Mouse (Mus musculus): ENCODE data around the gene Stat6.

Stat6 gene

DNA sequence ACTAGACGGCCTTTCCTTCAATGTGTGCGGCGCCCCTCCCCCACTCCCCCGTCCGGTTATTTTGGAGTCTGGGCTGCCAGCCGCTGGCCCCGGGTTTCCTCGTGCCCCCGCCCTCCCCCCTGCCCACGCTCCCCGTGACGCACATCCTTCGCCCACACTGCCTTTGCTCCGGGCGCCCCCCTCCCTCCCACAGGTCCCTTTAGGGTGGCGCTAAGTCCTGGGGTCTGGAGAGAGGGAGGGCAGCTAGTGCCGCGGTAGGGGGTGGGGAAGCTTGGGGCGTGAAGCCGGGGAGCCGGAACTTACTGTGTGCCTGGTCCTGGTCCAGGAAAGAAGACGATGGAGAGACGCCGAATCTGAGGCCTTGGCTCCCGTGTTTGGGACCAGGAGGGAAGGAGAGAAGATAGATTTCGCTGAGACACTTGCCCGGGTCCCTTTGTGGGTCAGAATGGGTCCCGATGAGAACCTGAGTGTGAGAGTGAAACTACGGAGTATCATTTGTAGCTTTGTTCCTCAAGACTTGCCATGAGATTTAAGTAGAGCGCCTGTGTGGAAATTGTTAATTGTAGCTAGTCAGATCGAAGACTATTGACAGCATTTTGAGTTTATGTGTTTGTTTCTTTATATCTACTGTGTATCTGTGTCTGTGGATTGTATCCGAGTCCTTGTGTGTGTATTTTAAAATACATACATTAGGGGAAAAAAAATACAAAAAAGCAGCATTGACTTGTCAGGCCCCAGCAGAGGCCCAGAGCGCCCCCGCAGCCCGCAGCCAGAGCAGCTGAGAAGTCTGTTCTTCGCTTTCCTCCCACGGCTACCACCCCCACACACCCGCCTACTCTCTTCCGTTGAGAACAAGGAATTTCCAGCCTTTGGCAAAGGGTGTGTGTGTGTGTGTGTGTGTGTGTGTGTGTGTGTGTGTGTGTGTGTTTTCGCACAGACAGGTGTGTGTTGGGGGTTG, 25.6 kb downstream of the Stat6 start, which contains the start of gene Nab2:
Nab2 (minus strand) TSS at position 476 of the 958 bp plus-strand sequence.
- DNase-seq (ENCODE audit: extremely low read depth, low read depth, low spot score): no peak

DNA sequence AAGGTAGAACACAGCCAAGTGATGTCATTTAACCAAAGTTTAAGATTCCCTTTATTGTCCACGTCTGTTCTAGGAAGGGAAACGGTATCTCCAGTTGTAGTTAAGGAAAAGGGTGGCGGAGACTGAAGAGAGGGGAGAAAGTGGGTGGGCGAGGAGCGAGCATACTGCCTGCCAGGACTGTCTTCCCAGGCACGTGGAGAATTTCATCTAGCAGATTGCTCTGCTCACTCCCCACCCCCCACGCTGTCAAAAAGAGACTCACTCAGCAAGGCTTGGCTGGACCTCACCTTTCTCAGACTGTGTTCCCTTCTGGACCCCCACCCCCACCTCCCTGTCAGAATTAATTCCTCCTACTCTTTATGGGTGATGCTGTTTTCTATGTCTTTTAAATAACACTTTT, 26.4 kb downstream of the Stat6 start:
- DNase-seq (ENCODE audit: extremely low read depth, low read depth, low spot score): no peak

DNA sequence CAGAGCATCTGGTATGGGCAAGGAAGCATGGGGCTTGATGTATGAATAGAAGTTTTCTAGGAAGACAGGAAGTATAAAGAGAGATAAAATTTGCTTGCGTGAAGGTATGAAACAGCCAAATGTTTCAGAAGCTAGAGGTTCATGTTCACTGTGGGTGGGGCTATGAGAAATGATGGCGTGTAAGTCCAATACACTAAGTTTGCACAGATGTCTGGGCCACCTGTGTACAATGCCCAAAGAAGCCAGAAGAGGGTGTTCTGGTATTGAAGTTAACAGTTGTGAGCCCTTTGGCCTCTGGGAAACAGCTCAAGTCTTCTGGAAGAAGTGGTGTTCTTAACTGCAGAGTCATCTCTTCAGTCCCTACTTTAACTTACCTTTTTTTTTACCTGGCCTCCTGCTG, 27.4 kb downstream of the Stat6 start:
- no peak for DNase-seq (ENCODE audit: extremely low read depth, low read depth, low spot score)

DNA sequence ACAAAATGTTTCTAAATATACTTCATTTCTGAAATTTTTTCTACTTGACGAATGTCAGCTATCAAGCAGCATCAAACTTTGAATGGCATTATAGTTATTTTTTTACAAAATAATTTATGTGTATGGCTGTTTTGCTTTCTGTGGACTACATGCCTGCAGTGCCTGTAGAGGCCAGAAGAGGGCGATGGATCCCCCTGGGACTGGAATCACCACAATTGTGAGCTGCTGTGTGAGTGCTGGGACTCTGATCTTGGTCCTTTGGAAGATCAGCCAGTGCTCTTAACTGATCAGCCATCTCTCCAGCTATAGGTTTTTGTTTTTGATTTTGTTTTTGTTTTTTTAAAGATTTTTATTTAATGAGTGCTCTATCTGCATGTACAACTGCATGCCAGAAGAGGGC, 28.5 kb downstream of the Stat6 start:
- DNase-seq (ENCODE audit: extremely low read depth, low read depth, low spot score): no peak

DNA sequence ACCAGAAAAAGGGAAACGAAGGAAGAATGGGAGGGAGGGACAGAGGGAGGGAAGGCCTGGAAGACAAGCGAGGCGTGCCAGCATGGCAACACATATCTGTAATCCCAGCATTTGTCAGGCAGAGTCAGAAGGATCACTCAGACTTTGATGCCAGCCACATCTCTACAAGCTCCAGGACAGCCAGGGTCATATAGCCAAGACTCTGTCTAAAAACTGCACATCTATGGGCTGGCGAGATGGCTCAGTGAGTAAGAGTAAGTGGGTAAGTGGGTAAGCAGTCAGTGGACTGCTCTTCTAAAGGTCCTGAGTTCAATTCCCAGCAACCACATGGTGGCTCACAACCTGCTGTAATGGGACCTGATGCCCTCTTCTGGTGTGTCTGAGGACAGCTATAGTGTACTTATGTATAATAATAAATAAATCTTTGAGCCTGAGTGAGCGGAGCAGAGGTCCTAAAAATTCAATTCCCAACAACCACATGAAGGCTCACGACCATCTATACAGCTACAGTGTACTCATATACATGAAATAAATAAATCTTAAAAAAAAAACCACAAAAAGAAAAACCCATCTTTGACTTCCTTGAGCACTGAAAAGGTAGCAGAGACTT, 31.4 kb downstream of the Stat6 start:
- no peak for DNase-seq (ENCODE audit: extremely low read depth, low read depth, low spot score)

DNA sequence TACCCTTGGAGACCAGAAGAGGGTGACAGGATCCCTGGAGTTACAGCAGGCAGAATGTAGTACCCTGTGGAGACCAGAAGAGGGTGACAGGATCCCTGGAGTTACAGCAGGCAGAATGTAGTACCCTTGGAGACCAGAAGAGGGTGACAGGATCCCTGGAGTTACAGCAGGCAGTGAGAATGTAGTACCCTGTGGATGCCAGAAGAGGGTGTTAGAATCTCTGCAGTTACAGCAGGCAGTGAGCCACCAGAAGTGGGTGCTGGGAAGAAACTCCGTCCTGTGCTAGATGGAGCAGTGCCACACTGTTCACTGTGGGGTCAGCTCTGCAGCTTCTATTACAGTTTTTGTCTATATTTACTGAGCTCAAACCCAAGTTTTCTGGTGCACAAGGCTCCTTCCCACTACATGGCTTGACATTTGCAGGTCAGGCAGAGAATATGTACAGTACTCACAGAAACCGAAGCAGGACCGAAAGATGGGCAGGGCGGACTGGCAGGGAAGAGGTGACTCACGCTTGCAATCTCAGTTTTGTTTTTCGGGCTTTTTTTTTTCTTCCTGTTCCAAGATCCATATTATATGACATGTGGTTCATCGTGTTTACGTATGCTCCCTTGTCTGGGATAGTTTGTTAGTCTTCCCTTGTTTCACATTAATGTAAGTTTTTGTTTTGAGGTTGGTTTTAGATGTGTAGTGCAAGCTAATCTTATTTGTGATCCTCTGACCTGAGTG, 32.2 kb downstream of the Stat6 start:
- no peak for DNase-seq (ENCODE audit: extremely low read depth, low read depth, low spot score)

DNA sequence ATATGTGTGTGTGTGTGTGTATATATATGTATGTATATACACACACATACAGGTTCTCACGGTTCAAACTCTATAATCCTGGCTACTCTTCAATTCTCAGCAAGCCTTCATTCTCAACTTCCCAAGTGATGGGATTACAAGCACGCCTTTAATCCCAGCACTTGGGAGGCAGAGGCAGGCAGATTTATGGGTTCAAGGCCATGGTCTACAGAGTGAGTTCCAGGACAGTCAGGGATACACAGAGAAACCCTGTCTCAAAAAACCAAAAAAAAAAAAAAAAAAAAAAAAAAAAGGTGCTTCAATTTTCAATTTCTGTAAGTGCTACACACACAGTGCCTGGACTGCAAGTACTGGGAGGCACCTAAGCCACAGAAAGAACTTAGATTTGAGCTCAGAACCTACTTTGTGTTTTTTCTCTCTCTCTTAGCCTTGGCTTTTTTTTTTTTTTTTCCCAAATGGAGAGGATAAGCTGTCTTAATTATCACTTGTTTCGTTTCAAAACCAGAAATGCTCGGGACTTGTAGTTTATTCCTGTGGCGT, 33.1 kb downstream of the Stat6 start:
- no peak for DNase-seq (ENCODE audit: extremely low read depth, low read depth, low spot score)

DNA sequence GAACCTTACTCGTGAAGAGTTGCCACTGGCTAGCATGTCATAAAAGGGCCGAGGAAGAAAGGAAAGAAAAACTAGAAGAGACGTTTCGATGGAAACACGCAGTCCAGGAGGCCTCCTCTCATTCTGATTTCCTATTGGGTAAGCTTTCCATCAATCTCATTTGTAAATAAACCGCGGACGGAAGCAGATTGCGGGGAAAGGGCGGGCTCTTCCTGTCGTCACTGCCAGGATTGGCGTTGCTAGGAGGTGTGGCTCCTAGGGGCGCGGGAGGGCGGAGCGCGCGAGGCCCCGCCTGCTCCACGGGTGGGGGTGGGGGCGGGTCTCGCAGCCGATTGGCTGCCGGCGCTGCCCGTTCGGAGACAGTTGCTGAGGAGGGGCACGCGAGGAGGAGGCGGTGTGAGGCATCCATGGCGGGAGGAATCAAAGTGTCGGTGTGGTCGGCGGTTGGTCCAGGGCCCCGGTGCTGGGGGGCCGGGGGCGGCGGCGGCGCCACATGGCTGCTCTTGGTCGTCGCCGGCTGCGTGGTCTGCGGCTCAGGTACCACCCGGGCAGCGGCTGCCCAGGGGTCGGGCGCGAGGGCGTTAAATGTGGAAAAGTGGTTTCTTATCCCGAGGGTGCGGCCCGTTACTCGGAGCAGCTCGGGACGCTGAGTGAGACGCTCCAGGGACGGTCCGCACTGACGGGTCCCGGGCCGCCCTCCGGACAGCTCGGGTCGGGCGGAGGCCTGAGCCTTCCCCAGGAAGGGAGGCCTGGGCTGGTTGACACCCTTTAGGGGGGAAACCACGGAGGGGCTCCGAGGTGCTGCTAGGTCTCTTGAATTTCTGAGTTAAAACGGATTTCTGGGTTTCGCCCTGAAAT, 34.1 kb downstream of the Stat6 start:
- DNase-seq (ENCODE audit: extremely low read depth, low read depth, low spot score): peak; percentile 83

DNA sequence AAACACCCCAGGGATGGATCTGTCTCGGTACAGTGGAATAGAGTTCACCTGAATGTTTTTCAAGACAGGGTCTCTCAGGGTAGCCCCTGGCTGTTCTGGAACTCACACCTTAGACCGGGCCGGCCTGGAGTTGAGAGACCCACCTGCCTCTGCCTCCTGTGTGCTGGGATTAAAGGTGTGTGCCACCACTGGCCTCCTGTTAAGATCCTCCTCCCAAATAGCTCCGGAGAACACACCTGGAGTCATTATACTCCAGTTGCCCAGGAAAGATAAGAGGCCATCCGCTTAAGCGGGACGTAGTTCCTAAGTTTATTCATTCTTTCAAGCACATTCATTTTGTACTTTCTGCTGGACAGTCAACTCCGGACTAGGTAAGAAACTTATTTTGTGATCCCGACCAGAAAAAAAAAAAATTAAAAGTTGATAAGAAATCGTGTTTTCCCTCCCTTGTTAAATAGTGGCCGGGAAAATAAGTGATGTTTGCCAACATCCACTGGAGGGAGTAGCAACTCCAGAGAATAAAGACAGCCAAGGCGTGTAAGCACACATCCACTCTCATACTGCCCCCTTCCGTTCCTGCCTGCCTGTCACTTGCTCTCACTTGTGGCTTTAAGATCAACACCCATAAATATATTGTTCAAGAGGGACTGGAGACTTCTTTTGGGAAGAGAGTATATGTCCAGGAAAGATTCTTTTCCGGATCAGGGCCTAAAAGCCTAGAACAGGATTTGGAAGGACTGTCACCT, 35.0 kb downstream of the Stat6 start:
- DNase-seq (ENCODE audit: extremely low read depth, low read depth, low spot score): no peak

DNA sequence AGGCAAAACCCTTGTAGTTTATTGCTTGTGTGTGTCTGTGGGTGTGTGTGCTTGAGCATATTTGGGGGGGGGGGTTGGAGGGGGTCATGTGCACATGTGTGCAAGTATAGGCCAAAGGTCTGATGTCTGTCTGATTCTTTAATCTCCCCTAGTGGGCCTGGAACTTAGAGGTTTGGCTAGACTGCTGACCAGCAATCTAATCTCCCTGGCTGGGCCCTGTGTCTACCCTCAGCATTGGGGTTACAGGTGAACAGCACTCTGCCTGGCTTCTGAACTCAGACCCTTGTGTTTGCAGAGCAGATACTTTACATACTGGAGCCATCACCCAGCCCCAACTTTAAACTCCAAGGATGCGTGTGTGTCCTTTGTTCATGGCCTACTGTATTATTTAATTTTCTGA, 36.4 kb downstream of the Stat6 start:
- DNase-seq (ENCODE audit: extremely low read depth, low read depth, low spot score): no peak

DNA sequence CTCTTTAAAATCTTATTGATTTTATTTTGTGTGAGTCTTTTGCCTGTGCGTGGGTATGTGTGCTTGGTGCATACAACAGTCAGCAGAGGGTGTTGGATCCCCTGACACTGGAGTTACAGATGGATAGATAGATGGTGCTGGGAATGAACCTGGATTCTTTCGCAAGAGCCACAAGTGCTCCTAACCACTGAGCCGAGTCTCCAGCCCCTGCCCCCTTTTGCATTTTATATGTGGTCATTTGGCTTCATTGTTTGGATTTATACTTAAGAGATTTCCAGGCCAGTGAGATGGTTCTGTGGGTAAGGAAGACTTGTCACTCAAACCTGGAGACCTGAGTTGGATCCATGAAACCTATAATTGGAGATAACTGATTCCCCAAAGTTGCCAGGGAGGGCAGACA, 37.1 kb downstream of the Stat6 start:
- no peak for DNase-seq (ENCODE audit: extremely low read depth, low read depth, low spot score)

DNA sequence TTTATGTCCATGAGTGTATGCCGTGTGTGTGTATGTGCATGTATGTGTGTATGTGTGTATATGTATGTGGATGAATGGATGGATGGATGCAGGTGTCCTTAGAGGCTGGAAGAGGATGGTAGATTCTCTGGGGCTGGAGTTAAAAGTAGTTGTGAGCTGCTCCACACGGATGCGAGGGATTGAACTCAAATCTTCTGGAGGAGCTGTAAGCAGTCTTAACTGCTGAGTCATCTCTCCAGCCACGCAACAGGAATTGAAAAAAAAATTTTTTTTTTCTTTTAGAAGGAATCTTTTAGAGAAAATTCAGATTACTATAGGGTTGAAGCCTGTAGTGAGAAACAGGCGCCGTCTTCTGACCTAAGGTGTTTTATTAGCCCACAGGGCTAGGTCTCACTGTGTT, 40.1 kb downstream of the Stat6 start:
- no peak for DNase-seq (ENCODE audit: extremely low read depth, low read depth, low spot score)

DNA sequence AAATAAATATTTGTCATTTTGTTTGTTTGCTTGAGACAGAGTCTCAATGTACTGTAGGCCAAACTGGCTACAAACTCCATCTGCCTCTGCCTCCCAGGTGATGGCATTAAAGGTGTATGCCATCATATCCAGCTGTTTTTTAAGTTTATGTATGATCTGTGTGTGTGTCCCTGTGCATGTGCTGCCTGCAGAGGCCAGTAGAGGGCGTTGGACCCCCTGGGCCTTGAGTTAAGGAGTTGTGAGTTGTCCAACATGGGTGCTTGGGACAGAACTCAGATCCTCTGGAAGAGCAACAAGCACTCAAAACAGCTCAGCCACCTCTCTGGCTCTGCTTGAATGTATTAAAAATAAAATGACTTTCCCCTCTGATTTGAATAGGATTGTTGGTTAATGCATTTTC, 48.3 kb downstream of the Stat6 start:
- DNase-seq (ENCODE audit: extremely low read depth, low read depth, low spot score): no peak

DNA sequence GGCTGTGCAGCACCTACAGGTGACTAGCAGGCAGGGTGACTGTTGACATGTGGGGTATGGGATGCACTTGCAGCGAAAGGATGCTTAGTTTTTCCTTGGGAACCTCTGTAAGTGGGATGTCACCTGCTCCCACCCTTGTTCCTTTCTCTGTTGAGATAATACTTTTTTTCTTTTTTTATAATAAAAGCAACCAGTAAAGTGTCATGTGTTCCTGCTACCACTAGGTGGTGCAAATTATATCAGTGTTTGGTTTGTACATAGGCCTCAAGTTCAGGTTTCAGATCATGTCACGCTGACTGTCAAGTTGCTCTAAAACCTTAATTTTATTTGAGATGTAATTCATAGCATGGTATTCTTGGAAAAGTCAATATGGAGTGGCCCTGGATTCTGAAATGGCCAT, 51.9 kb downstream of the Stat6 start:
- DNase-seq (ENCODE audit: extremely low read depth, low read depth, low spot score): no peak

DNA sequence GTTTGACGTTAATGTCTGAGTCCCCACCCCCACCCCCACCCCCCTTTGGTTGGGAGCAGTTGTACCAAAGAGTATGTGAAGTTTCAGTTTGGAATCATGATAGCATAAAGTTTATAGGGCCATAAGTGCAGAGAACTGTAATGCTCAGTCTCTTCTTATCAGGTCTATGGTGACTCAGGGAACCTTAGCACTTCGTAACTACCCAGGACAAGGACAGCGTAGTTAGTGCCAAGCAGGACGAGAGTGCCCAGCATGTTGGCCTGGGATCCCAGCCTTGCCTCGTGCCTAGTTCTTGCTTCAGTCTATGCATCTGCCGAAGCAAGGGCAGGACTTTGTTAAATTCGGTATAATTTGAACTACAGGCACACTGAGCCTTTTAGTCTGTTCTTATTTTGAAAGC, 53.0 kb downstream of the Stat6 start:
- DNase-seq (ENCODE audit: extremely low read depth, low read depth, low spot score): no peak

DNA sequence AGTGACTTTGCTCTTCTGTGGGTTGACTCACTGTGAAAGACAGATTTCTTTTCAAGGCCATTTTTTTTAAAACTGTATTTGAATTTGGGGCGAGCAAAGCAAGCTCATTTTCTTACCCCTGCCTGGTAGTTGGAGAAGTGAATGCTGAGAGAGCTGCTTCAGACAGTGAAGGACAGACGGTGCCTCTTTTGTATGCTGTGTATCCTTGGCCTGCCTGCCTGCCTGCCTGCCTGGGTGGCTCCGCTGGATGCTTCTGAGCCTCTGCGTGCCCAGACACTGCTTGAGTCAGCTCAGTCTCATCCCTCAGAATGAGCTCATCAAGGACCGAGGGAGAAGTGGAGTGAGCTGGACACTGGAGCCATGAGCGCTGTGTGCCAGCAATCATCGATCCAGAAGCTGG, 56.2 kb downstream of the Stat6 start:
- no peak for DNase-seq (ENCODE audit: extremely low read depth, low read depth, low spot score)

DNA sequence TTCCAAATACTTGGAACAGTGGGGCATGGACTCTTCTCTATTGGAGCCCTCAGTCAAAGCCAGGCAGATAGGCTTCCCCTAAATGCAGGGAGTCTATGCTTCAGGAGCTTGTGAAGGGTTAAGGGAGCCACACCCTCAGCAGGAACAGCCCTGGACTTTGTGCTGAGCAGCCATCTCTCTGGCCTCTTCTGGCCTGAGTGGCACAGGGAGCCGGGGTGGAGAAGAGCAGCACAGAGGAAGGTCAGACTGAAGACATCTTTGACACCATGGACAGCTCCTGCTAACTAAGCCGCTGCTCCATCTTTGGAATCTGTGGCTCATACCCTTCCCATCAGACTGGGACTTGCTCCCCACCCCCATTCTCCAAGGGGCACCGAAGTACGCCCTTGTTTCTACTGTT, 60.5 kb downstream of the Stat6 start:
- no peak for DNase-seq (ENCODE audit: extremely low read depth, low read depth, low spot score)

DNA sequence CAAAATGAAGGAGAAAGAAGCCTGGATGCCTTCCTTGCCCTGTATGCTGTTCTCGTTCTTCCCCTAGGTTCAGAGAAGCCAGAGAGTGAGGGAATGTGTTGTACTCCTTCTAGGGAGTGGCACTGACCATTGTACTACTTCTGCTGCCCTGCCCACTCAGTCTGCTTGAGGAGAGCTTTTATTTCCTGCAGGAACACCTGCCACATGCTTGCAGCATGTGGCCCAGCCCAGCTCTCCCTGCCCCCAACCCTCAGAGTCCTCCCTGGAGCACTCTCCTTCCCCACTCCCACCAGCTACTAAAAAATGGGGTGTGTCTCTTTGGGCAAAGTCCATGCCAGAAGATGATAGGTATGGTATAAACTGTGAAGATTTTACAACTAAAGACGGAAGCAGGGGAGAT, 61.5 kb downstream of the Stat6 start:
- no peak for DNase-seq (ENCODE audit: extremely low read depth, low read depth, low spot score)

DNA sequence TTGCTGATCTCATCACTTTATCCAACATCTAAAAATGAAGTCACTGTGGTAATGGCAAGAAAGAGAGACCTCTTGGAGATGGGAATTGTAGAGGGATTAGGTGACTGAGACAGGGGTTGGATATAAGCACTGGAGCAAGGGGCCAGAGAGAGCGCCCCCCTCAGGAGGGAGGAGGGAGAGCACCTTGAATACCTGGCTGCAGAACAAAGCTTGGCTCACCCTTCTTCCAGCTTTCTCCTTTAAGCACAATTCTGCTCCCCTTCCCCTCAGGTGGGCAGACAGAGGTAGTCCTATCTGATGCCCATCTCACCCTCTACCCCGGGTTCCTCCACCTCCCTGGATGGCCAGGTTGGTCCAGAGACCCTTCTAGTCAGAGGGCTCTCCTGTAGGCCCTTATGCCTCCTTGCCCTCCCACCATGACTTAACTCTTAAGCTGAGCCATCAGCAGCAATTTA, 62.0 kb downstream of the Stat6 start, which contains the start of gene Myo1a:
Myo1a (plus strand) TSS at position 405 of the 455 bp plus-strand sequence.
- no peak for DNase-seq (ENCODE audit: extremely low read depth, low read depth, low spot score)

DNA sequence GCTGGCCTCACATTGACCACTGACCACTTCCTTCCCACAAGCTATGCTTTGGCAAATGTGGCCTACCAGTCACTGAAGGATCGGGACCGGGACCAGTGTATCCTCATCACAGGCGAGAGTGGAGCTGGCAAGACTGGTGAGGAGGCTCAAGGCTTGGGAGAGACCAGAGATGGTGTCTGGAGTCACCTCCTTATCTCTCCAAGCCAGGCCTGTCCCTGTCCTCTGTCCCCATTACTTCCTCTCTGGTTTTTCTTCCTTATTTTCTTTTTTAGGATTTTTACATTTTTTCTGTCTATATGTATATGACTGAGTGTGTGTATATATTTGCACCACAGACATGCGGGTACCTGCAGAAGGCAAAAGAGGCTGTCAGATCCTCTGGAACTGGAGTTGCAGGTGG, 63.0 kb downstream of the Stat6 start:
- no peak for DNase-seq (ENCODE audit: extremely low read depth, low read depth, low spot score)

Data from fat pad, adult 2 months (tissue).